Mouse (Mus musculus) heart, adult 18-20 months (tissue): ENCODE results near the gene Fdxacb1. TPM values are rescaled to one million over a fixed set of nuclear protein-coding genes. Genes with fewer than 3 reads are reported as not detected.

ENCODE experiments used
- DNase-seq, 2 experiments: peaks; one replicate each; pipeline ENCODE4 v3.0.0; 2021 to 2022; ENCODE audit warnings: mixed read lengths in 1 of 2
- long read RNA-seq, 2 experiments: library from polyadenylated mRNA; stranded (forward); transcript quantifications; one replicate each; pipeline ENCODE4 v2.0.0; 2021
- total RNA-seq, 2 experiments: library from RNA; stranded (reverse); gene quantifications; 2 replicates each; pipeline ENCODE4 v1.2.3; 2021

Gene Fdxacb1
- 1 to 10 TPM; 4.1 to 5.8 TPM for total RNA-seq
- long read RNA-seq, experiment 1, transcript Fdxacb1-201 (5 exons, 2,658 nt) = major isoform, 7 of 7 reads
- long read RNA-seq, experiment 1, partial matches to known transcripts = 0 of 7 reads
- long read RNA-seq, experiment 1, other reads (novel, unspliced or antisense) = 0 of 7 reads
- long read RNA-seq, experiment 2, partial matches to known transcripts = 0 of 3 reads
- long read RNA-seq, experiment 2, other reads (novel, unspliced or antisense) = 0 of 3 reads

DNA sequence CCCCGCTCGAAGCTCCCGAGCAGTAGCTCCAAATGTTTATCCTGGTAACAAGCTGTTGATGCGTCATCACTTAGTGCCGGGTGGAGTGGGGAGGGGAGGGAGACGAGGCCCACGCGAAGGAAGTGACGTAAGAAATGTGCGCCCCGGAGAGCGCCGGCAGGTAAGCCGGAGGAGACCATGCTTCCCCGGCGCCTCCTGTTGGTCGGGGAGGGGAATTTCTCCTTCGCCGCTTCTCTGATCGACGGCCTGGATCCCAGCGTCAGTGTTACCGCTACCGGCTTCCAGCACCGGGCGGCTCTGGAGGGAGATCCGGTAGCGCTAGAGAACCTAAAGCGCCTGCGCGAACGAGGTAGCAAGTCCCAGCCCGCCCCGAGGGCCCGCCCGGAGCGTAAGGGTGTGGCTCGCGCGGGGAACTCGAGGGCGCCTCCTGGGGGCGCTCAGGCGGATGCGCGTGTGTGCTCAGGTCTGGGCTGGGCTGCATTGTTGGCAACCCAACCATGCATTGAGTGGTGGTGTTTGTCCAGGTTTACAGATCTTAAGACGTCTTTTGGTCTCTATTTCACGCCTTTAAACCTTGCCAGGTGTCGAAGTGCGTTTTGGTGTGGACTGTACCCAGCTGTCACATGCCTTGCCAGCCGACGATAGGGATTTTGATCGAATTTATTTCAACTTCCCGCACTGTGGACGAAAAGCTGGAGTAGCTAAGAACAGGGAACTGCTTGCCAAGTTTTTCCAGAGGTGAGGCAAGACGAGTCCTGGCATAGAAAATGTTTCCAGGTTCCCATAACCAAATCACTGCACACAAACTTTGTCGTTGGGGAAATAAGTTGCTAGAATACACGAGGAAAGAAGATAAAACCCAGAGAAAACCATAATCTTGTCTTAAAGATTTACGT, at the start of gene Fdxacb1:
Fdxacb1 (plus strand) TSS at position 130 of the 896 bp plus-strand sequence.
- peak; percentile 99 for DNase-seq

DNA sequence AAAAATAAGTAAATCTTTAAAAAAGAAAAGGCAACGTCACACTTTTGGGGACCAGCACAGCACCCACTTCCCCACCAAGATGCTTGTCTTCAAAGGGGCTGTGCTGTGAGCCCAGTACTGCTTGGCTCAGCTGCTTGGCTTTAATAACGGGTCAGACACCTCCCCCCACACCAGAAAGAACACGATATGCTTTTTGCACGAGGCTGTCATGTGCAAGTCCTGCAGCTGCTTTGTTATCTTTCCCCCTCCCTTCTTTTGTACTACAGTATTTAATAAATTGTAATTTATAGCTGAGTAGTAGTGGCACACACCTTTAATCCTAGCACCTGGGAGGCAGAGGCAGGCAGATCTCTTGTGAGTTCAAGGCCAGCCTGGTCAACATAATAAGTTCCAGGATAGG, 49.2 kb upstream of the Fdxacb1 start:
- DNase-seq = no peak

- DNase-seq = peak; percentile 43 to 60
These were observed 47.0 kb upstream of the Fdxacb1 start for GRCm38 (mm10) chr9:50721061-50721460.

DNA sequence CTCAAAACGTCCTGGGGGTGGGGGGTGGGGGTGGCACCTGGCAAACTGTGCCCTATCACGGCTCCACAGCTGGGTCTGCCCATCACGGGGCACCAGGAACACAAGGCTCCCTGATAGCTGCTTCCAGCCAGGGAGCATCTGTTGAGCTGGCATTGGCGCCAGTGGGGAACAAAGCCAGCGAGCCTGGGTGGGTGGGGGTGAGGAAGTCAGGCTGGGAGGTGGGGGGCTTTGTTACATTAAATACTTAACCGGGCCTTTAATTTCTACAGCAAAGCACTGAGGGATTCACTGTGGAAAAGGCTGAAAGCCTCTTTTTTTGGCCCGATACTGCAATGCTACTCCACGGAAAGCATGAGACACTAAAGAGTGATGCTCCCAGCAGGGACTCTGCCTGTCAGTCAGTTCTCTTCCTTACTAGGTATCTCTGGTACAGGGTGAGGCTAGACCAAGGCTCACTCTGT, 45.6 kb upstream of the Fdxacb1 start:
- DNase-seq = peak in 1 of 2 experiments; percentile 51

GRCm38 (mm10) chr9:50723406-50723805, 44.6 kb upstream of the Fdxacb1 start:
- peak; percentile 90 to 92 for DNase-seq

- DNase-seq = no peak
These were observed 43.9 kb upstream of the Fdxacb1 start for GRCm38 (mm10) chr9:50724147-50724546.

DNA sequence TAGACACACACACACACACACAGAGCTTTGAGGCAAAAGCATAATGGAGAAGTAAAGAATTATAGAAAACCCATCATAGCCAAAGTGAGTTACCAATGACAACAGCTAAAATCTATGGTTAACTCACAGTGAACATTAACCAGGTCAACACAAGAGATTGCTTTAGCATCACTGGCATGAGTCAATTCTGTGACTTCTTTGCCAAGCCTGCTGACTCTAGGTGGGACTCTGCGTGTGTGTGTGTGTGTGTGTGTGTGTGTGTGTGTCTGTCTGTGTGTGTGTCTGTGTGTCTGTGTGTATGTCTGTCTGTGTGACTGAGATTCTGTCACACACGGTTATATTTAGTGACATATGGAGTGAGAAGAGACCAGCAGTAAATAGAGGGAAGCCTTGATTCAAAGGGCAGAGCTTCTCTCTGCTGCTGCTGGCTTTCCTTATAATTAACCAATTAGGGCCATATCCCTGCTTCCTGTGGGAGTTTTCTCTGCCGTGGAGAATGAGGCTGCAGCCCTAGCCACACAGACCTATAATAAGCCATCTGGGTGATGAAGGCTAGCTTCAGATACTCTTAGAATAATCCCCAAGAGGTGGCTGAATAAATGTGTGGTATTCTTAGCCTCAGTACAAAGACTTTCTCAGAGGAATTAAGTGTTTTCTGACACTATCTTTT, 43.2 kb upstream of the Fdxacb1 start:
- no peak for DNase-seq

- DNase-seq = peak in 1 of 2 experiments; percentile 27
These were observed 42.0 kb upstream of the Fdxacb1 start for GRCm38 (mm10) chr9:50725921-50726590.

DNA sequence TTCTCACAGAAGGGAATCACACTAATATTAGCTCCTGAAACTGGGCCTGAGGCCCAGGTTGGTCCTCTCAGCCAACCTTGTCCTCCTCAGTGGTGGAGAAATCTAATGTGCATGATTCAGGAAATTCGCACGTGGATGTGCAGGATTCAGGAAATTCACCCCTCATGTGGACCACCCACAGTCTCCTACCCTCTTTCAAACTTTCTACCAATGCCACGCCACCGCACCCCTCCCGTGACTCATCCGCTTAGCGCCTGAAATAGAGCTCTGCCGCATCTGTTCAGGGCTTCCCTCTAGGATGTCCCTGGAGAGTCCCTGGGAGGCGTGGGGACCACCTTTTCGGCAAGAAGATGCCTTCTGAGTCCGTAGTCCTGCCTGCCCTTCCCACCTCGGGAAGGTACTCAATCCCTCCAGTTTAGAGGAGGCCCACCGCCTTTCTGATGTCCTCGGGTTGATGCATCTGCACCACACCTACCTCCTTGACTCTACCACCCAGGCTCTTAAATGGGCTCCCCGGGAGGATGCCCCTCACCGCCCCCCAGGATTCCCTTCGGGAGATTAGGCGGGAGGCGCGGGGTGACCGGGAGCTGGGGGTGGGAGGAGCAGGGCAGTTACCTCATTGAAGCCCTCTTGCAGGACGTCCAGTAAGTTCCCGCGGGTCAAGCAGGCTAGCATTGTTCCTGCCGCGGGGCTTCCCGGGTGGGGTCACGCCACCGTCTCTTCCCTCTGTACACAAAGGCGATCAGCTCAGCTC, 40.7 kb upstream of the Fdxacb1 start:
- peak; percentile 32 to 48 for DNase-seq

DNA sequence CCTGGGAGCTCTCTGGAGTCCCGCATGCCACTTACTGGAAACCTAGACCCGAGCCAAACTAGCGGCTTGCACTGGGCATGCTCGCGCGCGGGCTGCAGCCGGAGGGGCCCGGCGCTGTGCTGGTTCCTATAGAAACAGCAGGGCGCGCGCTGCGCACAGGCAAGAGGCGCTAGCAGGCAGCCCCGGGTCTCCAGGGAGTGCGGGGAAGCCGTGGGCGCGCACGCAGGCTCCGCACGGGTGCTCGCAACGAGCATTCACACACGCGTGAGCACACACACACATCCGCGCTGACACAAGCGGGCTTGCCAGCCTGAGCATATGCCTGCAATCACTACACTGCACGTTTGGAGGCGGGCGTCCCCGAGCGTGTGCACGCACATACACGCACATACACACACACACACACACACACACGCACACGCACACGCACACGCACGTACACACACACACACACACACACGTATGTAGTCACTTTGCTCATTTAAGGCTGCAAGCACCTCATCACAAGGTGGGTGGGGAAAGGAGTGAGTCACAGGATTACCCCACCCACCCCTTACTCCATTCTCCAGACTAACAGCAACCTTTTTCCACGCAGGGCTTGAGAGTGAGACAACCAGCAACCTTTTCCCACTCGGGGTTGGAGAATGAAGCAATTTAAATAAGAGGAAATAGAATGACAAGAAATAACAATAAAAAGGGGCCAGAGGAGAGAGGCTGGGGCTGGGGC, 39.9 kb upstream of the Fdxacb1 start:
- DNase-seq = peak; percentile 69 to 70

DNA sequence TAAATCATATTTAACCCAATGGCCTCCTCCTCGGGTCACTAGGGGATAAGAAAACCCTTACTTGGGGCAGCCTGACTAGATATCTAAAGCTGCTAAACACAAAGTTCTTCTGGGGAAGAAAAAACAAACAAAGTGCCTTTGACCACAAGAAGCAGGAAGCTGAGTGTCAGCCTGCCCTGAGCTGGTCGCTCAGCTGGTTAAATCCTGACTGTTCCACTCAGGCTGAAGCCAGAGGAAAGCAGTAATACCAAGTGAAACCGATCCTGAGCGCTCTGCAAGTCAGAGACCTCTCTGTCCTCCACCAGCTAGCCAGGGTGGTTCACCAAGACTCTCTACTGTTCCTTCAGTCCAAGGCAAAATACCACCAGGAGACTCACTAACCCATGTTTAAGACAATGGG, 38.4 kb upstream of the Fdxacb1 start:
- no peak for DNase-seq

DNA sequence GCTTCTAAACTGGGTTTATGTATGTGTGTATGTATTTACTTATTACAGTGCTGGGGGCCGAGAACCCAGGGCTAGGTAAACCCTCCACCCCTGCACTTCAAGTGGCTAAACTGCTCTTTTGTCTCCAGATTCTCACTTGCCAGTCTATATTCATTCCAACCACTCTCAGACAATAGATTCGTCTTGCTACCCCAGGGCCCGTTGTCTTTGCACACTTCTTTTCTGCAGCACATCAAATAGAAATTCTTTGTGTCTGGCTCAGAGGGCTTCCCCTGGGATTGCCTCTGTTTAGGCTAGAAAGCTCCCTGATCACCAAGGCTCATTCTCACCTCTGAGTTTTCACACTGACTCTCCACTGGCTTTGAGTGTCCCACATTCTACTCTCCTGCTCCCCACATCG, 35.5 kb upstream of the Fdxacb1 start:
- DNase-seq = no peak

DNA sequence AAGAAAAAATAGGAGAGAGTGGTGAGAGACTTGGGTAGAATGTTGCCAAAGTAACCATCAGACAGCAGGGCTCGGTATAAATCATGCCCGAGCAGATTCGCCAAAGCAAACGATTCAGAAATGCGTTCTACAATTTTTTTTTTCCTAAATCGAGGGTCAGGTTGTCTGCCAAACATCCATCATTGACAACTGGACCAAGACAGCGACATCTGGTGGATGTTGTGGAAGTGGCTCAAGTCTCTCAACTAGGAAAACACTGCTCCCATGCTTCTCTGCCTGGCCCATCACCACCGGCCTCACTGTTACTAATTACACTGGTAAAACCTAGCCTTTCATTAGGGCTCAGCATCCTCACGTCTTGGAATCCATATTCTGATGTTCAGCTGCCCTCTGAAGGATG, 33.0 kb upstream of the Fdxacb1 start:
- peak; percentile 67 to 82 for DNase-seq

DNA sequence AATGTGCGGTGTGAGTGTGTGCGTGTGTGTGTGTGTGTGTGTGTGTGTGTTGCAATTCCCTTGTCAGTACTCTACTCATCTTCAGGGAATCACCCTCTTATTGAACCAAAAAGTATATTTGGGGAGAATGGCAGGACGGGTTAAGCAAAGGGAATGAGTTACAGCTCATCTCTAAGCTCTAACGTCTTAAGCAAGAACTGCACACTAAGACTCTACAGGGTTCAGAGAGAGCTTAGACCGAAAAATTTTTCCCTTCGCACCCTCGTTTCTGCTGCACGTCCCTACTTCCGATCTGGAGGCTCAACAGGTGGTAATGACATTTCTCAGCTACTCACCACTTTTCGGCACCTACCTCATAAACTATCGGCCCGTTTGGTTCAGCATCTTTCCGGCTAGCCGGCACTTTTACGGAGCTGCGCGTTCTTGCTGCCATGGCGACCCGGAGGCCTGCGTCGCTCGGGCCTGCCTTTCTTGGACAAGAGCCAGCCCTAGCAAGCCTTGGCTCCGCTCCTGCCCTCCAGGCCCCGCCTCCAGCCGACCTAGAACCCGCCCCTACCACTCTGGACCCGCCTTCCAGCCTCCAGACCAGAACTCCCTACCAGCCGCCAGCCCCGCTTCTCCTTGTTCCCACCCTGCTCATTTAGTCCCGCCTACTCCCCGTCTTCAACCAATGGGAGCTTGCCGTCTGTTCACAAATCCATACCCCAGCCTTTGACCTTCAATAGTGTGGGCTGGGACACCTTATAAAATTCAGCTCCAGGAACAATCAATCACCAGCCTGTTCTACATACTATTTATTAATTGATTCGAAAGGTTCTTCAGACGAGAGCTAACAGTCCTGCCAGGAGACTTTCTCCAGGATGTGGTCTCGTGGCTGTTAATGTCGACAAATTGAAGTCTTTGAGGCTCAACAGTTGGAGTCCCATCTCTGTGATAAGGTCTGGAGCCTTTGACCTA, 28.8 kb upstream of the Fdxacb1 start, which contains the start of gene Dixdc1:
Dixdc1 (minus strand) TSS at position 604 of the 957 bp plus-strand sequence.
- peak; percentile 95 to 96 for DNase-seq

DNA sequence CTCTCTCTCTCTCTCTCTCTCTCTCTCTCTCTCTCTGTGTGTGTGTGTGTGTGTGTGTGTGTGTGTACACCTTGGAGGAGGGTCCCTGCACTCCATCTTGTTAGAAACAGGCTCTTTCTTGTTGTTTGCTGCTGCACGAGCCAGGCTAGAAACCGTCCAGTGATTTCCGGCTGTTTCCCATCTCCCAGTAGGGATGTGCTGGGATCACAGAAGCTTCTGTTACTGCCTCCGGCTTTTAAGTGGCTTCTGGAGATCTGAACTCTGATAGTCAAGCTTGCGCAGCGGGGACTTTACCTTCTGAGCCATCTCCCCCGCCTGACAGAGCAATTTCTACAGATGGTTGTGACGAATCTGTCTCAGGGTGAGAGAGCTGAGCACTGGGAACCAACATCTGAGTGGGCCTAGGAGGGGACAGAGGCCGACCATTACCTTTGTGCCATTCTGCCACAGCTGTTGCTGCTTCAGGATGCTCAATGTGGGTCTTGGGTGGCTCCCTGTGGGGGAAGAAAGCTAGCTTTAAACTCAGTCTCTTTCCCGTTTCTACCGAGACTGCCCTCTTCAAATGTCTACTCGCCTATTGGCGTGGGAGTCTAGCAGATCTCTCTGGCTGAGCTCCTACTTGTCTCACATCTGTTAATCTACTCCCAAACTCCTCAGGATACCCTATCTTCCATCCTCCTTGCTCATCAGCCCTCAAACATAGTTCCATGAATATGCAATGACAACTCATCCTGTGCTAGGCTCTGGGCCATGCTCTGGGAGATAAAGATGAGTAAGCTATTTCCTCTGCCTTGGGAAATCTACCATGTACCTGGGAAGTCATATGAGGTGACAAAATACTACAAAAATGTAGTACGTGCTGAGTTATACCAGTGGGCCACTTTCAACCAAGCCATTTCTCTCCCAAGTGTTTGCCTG, 26.9 kb upstream of the Fdxacb1 start:
- DNase-seq = no peak

DNA sequence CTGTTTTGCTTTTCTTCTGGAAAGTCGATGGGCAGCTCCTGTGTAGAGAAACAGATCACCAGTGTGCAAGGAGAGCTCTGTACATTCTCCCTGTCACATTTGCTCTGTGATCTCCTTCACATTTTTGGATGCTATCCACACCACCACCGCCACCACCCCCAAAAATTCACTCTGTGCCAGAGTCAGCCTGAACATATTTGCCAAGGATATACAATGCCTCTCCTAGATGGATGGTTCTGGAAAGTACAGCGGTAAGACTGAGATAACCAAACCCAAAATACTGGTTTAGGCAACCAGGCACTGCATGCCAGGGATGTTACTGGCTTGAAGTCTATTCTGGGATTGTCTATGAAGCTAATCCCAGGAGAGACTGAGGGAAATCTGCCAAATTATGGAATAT, 25.8 kb upstream of the Fdxacb1 start:
- DNase-seq = no peak

DNA sequence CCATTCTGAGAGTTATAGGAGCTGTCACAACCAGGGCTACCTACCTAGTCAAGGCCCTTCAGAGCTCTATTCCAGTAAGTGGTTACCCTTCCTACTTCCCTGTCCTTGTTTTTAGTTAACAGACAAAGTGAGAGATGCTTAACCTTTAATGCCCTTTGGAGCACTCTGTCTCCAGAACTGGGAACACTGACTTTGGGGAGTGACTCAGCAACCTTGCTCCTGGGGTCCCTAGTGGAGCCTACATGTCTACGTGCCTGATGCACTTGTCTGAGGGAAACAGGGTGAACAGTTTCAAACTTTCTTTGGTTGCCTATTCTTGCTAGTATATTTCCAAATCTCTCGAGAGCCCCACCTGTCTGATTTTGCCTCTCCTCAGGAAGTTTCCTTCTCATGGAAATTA, 25.3 kb upstream of the Fdxacb1 start:
- DNase-seq = no peak

DNA sequence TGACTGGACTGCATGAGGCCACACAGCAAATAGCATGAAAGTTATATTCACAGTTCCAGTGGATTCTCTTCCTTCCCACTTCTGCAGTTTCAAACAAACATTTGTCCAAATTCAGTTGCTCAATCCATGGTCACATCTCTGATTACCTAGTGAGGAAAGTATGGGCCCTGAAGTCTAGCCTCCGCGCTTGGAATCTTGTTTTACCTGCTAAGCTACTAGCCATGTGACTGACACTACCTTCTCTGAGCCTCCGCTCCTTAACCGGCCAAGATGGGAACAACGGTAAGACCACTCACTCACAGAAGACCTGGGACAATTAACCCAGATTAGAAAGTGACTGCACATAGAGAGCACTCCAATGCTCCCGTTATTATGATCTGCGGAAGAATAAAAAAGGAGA, 22.2 kb upstream of the Fdxacb1 start:
- no peak for DNase-seq
